Mouse (Mus musculus): ENCODE data around the gene Aebp1.

DNA sequence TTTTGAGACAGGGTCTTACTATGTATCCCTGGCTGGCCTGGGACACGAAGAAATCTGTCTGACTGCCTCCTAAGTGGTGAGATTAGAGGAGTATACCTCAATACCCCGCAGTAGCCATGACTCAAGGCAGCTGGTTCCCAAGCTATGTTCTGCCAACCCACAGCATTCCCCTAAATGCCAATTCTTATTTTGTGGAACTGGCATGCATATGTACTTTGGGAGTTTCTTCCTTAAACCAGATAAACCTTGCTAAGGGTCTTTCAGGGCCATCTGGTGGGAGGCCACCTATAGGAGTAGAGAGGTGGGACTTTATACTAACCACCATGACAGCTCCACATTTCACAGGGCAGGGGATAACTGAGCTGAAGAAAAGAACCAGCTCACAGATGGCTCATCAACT lies 42.1 kb downstream of the Aebp1 start:
- TF ChIP-seq CTCF (conservative IDR thresholded peaks at IDR 0.05; ENCODE audit: low read length): no peak
- TF ChIP-seq POU5F1 (IDR thresholded peaks at IDR 0.05; ENCODE audit: borderline replicate concordance, low read length): no peak
- no peak for TF ChIP-seq NANOG (IDR thresholded peaks at IDR 0.05; ENCODE audit: borderline replicate concordance, low read length)

Data from E14TG2a.4 (cell line).